Mouse (Mus musculus): Measurements from ENCODE around the gene St8sia1.

DNA sequence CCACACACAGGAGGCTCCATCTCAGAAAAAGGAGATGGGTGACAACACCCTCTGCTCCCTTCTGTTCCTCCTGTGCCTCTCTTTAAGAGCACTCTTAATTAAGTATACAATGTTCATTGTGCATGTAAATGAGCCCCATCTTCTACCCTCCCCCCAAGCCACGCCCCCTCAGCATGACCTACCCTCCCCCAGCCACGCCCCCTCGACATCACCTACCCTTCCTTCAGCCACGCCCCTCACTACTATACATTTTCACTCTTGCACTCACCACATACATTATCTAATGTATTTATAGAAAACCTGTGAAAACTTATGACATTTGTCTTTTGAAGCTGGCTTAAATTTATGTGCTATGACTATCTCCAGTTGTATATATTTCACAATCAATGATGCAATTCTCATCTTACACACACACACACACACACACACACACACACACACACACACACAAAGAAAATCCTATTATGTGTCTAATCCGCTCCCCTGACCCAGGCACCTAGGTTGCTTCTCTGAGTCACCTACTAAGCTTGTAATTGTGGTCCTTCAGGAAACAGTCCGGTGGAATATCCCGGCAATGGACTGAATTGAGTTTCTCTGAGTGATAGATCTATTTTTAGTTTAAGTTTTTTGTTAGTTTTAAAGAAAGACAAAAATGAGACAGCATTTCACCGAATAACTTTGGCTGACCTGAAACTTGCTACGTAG lies 37.2 kb downstream of the St8sia1 start:
- TF ChIP-seq MAX (IDR thresholded peaks at IDR 0.05; ENCODE audit: low read length) (no peak), USF1 (IDR thresholded peaks at IDR 0.05; ENCODE audit: low read depth, low read length) (no peak), EP300 (IDR thresholded peaks at IDR 0.05; ENCODE audit: low read depth in 1 of 2, low read length in 2 of 2) (no peak), MXI1 (IDR thresholded peaks at IDR 0.05; ENCODE audit: low read depth, low read length) (no peak), CTCF (IDR thresholded peaks at IDR 0.05 in 2 of 3, conservative IDR thresholded peaks at IDR 0.05 in 1 of 3; ENCODE audit: control insufficient read depth in 1 of 3, insufficient read depth in 1 of 3, low read depth in 2 of 3, low read length in 3 of 3, poor library complexity in 1 of 3, severe bottlenecking in 1 of 3) (no peak), GATA1 (IDR thresholded peaks at IDR 0.05; ENCODE audit: low read depth, low read length) (no peak), MEF2A (IDR thresholded peaks at IDR 0.05; ENCODE audit: extremely low read depth, insufficient replicate concordance, low read depth, low read length, poor library complexity, severe bottlenecking) (no peak), RCOR1 (IDR thresholded peaks at IDR 0.05; ENCODE audit: low read depth, low read length) (no peak)
